Mouse (Mus musculus) ES-E14 (cell line): ENCODE results near the gene Nup133. TPM values are rescaled to one million over a fixed set of nuclear protein-coding genes. Genes with fewer than 3 reads are reported as not detected.

Experiments
- DNase-seq: peaks from one replicate; pipeline ENCODE4 v3.0.0-alpha.2; 2013; ENCODE audit warnings: low read depth, low spot score
- H3K27ac ChIP-seq: 2 replicates; pipeline ENCODE4 v1.5.1; 2012; ENCODE audit warnings: low read depth, mild to moderate bottlenecking, low read length, moderate library complexity, mixed read lengths; ENCODE audit not compliant: poor library complexity, insufficient read depth, severe bottlenecking
- H3K36me3 ChIP-seq: 2 replicates; pipeline ENCODE4 v1.6.1; 2012; ENCODE audit warnings: mild to moderate bottlenecking, low read length, moderate library complexity, mixed read lengths; ENCODE audit not compliant: control insufficient read depth, poor library complexity, insufficient read depth, severe bottlenecking
- H3K4me1 ChIP-seq, 2 experiments: fragments of 150-350 bp in 1 of 2; sonication (generic) in 1 of 2; 2 replicates each; pipeline ENCODE4 v1.6.1; 2012; ENCODE audit warnings: low read length in 2 of 2, mild to moderate bottlenecking in 1 of 2, mixed read lengths in 1 of 2; ENCODE audit not compliant: control insufficient read depth in 2 of 2, insufficient read depth in 2 of 2, poor library complexity in 1 of 2
- H3K4me3 ChIP-seq, 2 experiments: fragments of 150-350 bp in 1 of 2; sonication (generic) in 1 of 2; 2 replicates each; pipeline ENCODE4 v1.5.1; 2012; ENCODE audit warnings: low read length in 2 of 2, low read depth in 1 of 2, mild to moderate bottlenecking in 1 of 2, mixed read lengths in 1 of 2; ENCODE audit not compliant: insufficient read depth in 1 of 2, poor library complexity in 1 of 2, severe bottlenecking in 1 of 2
- H3K9ac ChIP-seq: 2 replicates; pipeline ENCODE4 v1.6.1; 2012; ENCODE audit warnings: low read depth, mild to moderate bottlenecking, low read length, mixed read lengths; ENCODE audit not compliant: poor library complexity, insufficient read depth, severe bottlenecking
- H3K9me3 ChIP-seq: fragments of 150-350 bp; sonication (generic); 2 replicates; pipeline ENCODE4 v1.6.1; 2012; ENCODE audit warnings: low read depth, mild to moderate bottlenecking, low read length; ENCODE audit not compliant: control insufficient read depth, insufficient read depth
- CHD2 ChIP-seq: IDR thresholded peaks from 2 replicates; pipeline ENCODE4 v1.6.1; 2014; ENCODE audit warnings: mild to moderate bottlenecking, low read depth, low read length, inconsistent platforms
- HCFC1 ChIP-seq: IDR thresholded peaks from 2 replicates; pipeline ENCODE4 v1.6.1; 2012; ENCODE audit warnings: low read length, inconsistent platforms, borderline replicate concordance; ENCODE audit not compliant: insufficient read depth
- MAFK ChIP-seq: IDR thresholded peaks from 2 replicates; pipeline ENCODE4 v1.6.1; 2014; ENCODE audit warnings: mild to moderate bottlenecking, low read depth, low read length, inconsistent platforms; ENCODE audit not compliant: insufficient read depth
- ZC3H11A ChIP-seq: IDR thresholded peaks from 2 replicates; pipeline ENCODE4 v1.6.1; 2012; ENCODE audit warnings: low read depth, mild to moderate bottlenecking, inconsistent platforms, low read length, borderline replicate concordance
- ZNF384 ChIP-seq: IDR thresholded peaks from 2 replicates; pipeline ENCODE4 v1.6.1; 2012; ENCODE audit warnings: low read depth, low read length, inconsistent platforms
- in situ Hi-C, 2 experiments: fragments of 600-800 bp; cut with MboI; formaldehyde crosslinking; loops; one replicate each; pipeline ENCODE4 v1.15.1; 2025; ENCODE audit warnings: low sequenced_read_pairs in 2 of 2, inconsistent platforms in 1 of 2; ENCODE audit not compliant: unreplicated experiment in 2 of 2
- total RNA-seq: library from RNA; depleted of rRNA; stranded (reverse); fragments of 300-350 nt; gene quantifications from 2 replicates; pipeline ENCODE4 v1.2.3, GENCODE M21; 2012

Gene Nup133
- total RNA-seq, 1 experiment: 71.0 TPM

DNA sequence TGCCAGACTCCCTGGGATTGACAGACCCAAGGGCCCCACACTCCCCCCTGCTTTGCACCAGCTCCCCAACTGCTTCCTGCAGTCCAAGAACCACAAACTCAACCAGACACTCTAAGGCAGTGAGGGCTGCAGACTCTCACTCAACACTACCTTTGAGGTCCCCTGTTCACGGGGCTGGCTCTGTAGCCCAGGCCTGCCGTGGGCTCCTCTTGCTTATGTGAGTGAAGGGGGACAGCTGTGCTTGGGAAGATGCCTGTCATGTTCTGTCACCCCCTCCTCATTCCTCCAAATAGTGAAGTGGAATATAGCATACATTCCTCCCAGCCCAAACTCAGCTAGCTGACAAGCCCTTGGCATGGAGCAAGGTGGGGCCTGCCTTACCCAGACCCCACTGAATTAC, 66.7 kb downstream of the Nup133 start:
- in situ Hi-C loops: no loop called here
- Histone ChIP-seq H3K9me3 (no peaks in the 10 kb centered on the region), H3K27ac (no peak overlapping the region), H3K9ac (no peak overlapping the region), H3K4me3 (no peak overlapping the region), H3K4me1 (peaks cover 2 to 3% of the 10 kb centered on the region in 2 experiments; a peak in 2 of 4 replicates), H3K36me3 (no peaks in the 10 kb centered on the region)
- no peak for TF ChIP-seq CHD2
- TF ChIP-seq MAFK: no peak
- no peak for TF ChIP-seq HCFC1
- no peak for TF ChIP-seq ZNF384
- no peak for TF ChIP-seq ZC3H11A
- DNase-seq: no peak

DNA sequence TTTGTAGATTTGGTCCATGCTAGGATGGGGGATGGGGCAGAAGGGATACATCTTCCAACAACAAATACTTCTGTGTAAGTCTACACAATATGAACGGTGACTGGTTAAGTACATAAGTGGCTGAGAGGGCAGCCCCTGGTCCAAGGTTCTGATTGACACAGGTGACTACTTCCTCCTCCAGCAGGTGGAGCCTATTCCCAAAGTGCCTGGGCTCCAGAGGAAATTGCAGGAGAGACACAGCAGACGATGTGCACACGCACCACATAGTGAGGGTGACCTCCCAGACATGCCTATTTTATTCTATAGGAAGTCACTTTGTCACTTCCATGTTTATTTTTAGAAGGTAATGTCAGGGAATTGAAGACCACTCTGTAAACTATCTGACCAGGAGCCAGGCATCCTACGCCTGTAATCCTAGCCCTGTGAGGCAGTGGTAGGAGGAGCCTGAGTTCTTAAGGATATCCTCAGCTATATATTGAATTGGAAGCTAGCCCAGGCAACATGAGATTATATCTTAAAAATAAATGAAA, 68.2 kb downstream of the Nup133 start:
- DNase-seq: no peak
- no peaks in the 10 kb centered on the region for H3K36me3 ChIP-seq
- H3K4me3 ChIP-seq: no peak overlapping the region
- H3K27ac ChIP-seq: no peak overlapping the region
- in situ Hi-C loops: no loop called here
- TF ChIP-seq MAFK: no peak
- TF ChIP-seq HCFC1: no peak
- no peak for TF ChIP-seq CHD2
- TF ChIP-seq ZNF384: no peak
- no peak for TF ChIP-seq ZC3H11A
- no peaks in the 10 kb centered on the region for H3K9me3 ChIP-seq
- no peak overlapping the region for H3K9ac ChIP-seq
- peaks cover 2 to 3% of the 10 kb centered on the region in 2 experiments; a peak in 2 of 4 replicates for H3K4me1 ChIP-seq

GRCm38 (mm10) chr8:123880271-123880670, 68.8 kb downstream of the Nup133 start:
- no peak overlapping the region for H3K4me3 ChIP-seq
- DNase-seq: no peak
- TF ChIP-seq HCFC1: no peak
- TF ChIP-seq CHD2: no peak
- TF ChIP-seq ZNF384: no peak
- peaks cover 2 to 3% of the 10 kb centered on the region in 2 experiments; a peak in 2 of 4 replicates for H3K4me1 ChIP-seq
- no peak overlapping the region for H3K9ac ChIP-seq
- H3K27ac ChIP-seq: no peak overlapping the region
- in situ Hi-C loops: no loop called here
- no peaks in the 10 kb centered on the region for H3K9me3 ChIP-seq
- no peaks in the 10 kb centered on the region for H3K36me3 ChIP-seq

DNA sequence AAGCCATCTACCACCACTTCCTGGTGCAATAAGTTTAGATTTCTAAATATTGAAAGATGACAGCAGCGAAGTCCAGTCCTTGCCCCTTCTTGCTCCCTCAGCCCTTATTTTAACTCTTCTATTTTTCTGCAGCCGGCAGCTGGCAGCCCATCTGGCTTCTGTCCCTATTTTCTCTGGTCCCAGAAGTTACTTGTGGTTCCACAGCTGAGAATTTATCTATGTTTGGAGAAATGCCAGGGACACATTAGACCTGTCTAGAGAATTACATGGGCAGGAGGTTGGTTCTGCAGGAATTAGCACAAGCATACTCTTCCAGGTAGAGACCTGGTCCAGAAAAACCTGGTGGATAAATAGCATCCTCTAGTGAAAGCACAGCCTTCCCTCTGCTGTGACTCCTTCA, 71.2 kb downstream of the Nup133 start:
- no peak overlapping the region for H3K4me3 ChIP-seq
- TF ChIP-seq ZNF384 (no peak), HCFC1 (no peak), CHD2 (no peak), MAFK (no peak), ZC3H11A (no peak)
- in situ Hi-C loops: no loop called here
- no peak for DNase-seq
- H3K36me3 ChIP-seq: no peaks in the 10 kb centered on the region
- H3K27ac ChIP-seq: no peak overlapping the region
- no peaks in the 10 kb centered on the region for H3K4me1 ChIP-seq
- H3K9ac ChIP-seq: no peak overlapping the region
- H3K9me3 ChIP-seq: no peaks in the 10 kb centered on the region

- in situ Hi-C loops: no loop called here
- H3K9me3 ChIP-seq: no peaks in the 10 kb centered on the region
- H3K9ac ChIP-seq: no peak overlapping the region
- DNase-seq: no peak
- no peak for TF ChIP-seq ZNF384
- no peak for TF ChIP-seq ZC3H11A
- TF ChIP-seq HCFC1: no peak
- no peak for TF ChIP-seq CHD2
- no peak for TF ChIP-seq MAFK
- H3K4me1 ChIP-seq: no peaks in the 10 kb centered on the region
- no peak overlapping the region for H3K4me3 ChIP-seq
- H3K27ac ChIP-seq: no peak overlapping the region
- no peaks in the 10 kb centered on the region for H3K36me3 ChIP-seq
These were observed 74.7 kb downstream of the Nup133 start for GRCm38 (mm10) chr8:123874324-123874723.
